Mouse (Mus musculus) 416B (cell line): ENCODE data around the gene Gatm.

Source experiments
- DNase-seq: peaks from one replicate; pipeline ENCODE4 v3.0.0; 2011; ENCODE audit warnings: low read depth

Gene Gatm

DNA sequence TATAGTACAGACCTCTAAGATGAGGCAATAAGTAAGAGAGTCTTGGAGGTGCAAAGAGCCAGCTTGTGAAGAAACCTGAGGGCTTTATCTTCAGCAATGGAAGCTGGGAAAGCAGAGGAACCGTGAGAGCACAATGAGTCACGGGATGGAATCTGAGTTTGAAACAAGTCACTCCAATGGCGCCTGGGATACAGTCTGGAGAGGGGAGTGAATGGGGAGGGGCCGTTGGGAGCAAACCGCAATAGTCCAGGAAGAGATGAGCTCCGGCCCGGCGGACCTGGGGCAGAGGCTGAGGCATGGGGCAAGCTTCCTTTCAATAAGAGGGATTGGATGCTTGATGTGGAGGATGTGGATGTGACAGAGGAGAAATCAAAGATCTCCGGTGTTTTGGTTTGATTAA lies 2.3 kb downstream of the Gatm start:
- DNase-seq, result no peak

DNA sequence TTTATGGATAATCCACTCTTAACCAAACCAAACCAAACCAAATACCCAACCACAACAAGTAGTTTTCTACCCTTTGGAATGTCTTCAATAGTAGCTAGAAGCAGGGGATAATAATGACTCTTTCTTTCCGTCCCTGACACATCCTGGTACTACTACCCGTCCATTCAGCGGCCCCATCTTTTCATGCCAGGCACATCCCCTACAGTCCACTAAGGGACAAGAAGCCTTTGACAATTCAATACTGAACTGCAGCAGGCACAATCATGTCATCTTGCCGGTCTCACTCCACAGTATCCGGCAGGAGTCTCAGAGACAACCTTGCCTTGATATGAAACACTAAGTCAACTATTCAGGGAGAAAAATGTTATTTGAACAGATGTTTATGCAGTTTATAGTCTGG lies 5.3 kb downstream of the Gatm start:
- no peak for DNase-seq

DNA sequence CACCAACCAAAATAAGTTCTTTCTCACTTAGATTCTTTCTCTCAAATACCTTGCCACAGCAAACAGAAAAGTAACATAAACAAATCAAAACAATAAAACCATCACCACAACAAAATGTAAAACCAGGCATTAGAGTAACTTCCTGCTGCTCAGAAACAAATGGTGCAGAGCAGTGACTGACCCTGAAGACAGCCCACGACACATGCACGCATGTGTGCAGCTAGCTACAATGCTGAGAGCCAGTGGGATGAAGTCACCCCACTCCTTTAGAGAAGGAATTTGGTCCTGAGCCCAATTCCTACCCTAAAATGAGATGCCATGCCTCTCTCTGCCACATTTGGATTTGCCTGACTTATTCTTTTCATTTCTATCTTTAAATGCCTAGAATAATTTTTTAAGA lies 9.7 kb downstream of the Gatm start:
- DNase-seq, result no peak

DNA sequence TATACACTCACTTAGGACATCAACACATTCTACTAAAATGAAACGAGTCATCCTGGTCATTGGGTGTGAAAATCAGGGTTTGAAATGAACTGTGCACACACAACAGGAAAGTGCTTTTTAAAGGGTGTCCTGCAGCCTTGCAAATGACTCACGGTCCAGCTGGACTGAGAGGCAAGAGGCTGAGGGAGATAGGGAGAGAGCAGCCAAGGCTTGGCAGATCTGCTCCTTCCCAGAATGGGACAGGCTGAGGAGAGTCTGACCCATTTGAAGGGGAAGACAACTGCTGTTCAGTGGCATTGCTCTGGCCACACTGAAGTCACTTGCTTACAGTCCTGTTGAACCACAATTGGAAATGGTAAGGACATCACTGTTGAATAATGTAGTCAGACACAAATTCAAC lies 11.4 kb downstream of the Gatm start:
- no peak for DNase-seq

DNA sequence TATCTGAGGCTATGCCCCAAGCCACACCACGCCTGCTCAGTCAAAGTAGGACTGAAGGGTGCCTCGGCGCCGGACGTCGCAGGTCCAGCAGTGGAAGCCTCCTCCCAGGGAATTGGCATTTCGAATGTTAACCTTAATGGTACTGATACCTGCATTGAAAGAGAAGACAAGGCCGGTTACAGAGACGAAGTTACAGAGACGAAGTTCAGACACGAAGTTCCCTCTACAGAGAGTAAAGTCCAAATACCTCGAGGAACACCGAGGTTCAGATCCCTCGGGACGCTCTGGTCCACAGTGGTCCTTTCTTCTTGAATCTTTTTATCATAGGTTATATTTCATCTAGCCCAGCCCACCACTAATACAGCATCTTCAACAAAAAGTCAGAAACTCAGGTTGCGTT lies 15.6 kb downstream of the Gatm start:
- DNase-seq, result no peak

DNA sequence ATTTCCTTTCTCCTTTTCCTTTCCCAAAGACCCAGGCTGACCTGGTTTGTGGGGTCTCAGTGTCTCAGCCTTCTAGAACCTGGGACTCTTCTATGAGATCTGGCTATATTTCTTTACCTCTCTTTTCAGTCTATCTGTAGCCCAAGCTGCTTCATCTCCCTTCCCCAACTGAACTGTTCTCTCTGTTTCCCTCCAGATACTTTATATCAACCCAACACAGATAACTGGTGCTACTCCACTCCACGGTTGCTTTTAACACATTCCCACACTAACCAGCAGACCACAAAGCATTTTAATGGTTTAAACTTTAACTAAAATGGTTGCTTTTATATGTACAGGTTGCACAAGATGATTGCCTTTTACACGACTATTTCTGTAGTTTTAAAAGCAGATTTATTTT lies 19.9 kb downstream of the Gatm start:
- DNase-seq, result no peak

DNA sequence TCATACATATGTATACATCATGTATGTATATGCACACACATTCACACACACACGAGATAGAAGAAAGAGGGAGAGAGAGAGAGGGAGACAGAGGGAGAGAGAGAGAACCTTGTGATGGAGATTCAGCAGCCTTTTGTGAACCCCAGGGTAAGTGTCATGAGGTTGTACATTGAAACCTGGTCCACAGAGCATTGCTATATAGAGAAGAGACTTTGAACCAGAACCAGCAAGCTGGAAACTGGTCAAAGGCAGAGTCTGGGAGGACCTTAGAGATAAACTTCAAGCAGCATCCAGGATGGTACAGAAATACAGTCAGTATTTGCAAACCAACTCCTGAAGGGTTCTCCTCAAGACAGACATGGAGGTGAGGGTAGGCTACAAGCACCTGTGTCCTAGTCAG lies 20.8 kb downstream of the Gatm start:
- no peak for DNase-seq

DNA sequence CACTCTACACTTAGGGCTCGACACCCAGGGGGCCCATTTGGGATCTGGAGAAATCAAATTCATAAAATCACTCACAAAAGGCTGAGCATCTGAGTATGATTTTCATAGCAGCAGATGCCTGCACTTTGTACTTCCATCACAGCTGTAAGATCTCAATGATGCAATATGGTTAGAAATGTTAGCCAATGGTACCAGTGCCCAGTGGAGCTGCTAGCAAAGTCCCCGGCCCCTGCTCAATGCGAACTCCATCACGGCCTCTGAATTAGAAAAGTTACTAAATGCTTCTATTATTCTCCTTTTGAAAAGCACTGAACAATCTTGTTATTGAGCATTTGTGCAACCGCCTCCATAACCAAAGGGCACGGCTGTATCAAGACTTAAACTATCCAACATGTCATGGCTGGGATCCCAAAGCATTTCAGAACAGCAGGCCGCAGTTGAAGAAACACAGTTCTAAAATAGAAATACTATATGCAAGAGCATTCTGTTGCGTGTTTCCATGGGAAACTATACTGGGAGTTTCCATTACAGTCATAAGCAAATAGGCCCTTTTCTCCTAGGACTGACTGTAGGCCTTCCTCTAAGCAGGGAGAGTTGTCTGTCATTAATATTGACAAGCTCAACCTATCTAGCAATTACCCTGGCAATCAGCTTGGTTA lies 23.1 kb downstream of the Gatm start:
- DNase-seq, result no peak

DNA sequence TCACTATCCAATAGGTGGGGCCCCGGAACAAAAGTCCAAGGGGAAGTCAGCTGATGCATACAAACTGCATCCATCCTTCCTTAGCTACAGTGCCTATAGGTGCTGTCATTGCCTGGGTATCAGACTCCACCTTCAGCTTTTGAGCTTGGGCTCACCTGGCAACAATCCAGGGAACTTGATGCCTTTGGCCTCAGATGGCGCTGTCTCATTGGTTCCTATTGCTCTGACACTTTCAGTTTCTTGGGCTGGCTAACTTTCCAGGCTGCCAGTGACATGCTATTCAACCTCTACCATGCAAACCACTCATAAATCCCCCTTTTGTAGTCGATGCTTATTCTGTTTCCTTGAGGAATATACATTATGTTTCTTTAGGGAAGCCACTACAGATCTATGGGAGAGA lies 24.8 kb downstream of the Gatm start:
- peak; percentile 29 for DNase-seq

DNA sequence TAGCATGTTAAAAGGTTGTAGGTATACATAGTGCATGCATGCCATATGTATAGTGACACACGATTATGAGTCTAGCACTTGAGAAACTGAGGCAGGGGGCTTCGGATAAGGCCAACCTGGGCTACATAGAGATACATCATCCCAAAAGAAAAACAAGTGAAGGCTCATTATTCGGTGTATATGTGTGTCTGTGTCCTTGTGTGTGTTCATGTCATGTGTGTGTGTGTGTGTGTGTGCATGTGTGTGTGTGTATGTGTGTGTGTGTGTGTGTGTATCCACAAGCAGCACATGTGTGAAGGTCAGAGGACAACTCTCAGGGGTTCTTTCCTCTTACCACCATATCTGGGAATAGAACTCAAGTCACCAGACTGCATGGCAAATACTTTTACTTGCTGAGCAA lies 28.8 kb downstream of the Gatm start:
- no peak for DNase-seq

DNA sequence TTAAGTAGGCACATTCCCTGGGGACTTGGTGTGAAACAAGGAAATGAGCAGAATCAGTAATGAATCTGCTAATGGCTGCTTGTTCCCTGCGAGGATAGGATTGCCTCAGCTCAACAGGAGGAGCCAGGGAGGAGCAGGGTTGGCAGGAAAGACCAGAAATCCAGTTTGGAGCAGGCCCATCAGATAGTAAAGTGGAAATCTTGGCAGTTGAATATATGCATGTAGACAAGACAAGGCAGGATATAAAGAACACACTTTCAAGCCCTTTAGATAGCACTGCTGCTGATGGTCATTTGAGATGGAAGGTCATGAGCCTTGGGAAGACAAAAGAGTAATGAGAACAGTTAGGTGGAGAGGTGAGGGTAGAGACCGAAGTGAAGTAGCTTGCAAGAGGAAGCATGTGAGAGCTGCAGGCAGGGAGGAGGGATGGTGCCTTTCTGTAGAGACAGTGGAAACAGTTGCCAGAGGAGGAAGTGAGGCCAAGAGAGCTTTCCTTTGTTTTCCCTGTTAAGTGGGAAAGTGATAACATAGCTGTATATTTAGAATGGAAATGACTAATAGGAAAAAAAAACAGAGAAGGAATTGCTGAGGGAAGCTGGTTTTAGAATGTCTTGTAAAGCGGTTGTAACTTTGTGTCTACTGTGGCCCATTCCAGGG lies 29.6 kb downstream of the Gatm start:
- no peak for DNase-seq

DNA sequence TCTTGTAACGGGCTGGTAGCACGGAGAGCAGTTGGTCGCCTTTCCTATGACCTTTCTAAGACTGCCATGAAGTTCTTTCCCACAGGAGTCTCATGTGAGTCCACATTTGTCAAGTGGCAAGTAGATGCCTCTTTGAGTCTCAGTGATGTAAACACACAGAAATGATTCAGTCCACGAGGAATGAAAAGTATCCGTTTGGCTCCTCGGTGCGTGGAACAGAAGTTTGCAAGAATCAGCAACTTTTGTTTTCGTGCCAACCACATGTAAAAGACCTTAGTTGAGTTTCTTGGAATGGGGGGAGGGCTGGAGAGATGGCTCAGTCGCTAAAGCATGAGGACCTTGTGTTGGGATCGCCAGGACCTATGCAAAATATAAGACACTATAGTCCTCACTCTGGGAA lies 30.7 kb downstream of the Gatm start:
- DNase-seq, result no peak

DNA sequence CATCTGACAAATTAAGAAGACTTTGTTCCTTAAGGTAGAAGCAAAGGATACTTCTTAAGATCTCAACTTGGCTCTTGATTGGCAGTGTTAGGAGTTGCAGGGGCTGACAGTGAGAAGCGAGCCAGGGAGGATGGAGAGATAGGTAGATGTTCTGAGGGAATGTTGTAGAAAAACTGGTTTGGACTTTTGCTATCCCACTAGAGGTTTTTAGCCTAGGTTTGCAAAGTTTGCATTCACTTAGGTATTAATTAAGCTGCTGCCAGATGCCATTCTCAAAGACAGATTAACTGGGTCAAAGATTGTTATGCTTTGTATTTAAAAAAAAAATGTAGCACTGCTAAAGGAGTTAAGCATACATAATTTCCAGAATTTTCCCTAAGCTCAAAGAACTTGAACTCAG lies 33.8 kb downstream of the Gatm start:
- DNase-seq, result no peak

DNA sequence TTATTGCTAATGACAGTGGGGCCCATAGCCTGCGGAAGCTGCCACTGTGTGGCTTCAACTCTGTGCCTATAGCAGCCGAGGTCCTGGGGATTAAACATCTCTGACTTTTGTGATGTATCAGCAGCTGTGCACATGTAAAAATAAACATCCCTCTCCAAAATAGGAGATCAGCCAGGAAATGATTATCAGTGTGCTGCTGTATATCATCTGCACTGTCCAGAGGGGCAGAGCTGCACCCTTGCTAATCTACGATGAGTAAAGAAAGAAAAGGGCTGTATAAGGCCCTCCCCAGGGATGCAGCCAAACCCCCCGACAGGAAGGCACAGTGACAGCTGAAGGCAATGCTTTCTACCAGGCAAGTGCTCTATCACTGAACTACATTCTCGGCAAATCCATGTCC lies 34.8 kb downstream of the Gatm start:
- no peak for DNase-seq

DNA sequence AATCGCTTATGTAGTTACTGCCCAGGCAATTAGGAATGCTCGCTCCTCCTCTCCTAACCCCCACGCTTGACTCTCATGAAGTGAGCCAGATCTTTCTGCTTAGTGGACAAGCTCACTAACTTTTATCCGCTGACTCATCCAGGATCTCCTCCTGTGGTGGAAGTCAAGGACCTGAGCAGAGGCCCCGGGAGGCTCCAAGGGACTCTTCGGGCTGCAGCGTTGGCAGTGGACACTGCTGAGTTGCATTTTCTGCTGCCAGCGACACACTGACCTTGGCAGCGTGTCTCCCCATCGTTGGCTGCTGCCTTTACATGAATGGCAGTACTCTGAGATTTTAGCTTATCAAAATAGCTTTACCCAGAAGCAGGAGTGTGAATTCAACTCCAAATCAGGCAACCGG lies 35.6 kb downstream of the Gatm start:
- DNase-seq, result no peak

DNA sequence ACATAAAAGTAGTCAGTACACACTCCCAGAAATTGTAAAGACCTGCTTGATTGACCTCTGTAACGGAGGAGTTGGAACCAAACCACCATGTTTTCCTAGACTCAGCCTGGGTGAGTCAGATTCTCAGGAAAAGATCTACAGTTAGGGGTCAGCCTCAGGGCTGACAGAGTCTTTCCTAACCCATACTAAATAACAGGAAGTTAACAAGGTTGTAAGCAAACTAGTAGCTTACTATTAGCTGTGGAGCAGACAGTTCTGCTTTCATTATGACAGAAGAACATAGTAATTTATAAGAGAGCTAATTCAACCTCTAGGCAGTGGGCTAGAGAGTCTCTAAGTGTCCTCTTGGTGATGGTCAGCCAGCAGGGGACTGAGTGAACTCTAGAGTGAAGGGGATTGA lies 38.7 kb downstream of the Gatm start:
- DNase-seq, result peak; percentile 69

DNA sequence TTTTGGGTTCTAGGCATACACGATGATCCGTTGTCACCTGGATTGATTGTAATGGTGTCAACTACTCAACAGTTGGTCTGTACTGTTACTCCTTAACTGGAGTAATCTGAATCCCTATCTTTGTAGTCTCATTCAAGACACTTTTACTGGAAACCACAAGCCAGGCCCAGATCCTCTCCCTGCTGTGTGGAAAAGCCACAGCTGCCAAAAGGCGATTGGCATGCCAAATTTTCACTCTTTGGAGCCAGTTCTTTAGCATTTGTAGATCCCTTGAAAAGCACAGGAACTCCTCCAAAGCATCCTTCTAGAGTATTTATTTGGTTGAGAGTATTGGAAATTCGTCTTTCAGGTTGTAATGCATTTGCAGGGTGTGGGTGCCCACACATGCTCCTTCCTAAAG lies 39.8 kb downstream of the Gatm start:
- no peak for DNase-seq

DNA sequence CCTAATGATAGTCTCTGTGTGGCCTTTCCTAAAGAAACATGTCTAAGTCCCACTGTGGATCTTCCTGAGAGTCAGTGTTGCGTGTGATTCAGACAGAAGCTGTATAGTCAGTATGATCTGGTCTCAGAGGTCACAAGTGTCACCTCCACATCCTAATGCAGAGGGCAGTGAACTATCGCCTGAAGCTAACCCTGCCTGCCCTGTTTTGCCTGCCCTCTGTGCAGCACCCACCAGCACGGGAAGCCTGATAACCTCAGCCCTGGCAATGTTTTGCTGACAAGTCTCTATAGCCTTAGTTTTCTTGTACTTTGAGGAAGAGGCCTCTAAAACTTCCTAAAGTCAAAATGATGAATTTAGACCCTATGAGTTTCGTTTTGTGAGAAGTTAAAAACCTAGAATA lies 40.7 kb downstream of the Gatm start:
- no peak for DNase-seq

DNA sequence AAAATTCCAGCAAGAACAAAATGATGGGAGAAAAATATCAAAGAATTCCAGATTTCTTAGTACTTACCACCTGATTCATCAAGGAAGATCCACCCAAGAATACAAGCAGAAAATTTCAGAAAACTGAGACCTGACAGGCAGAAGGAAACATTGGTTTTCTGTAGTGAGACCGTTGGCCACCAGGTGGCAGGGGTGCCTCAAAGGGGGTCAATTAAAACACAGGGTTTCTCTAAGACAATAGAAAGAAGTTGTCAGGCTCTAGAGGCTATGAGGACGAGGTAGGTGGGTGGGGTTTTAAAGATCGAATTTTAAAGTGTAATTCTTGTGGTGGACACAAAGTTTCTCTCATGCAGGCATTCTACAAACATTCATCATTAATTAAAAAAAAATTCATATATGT lies 41.7 kb downstream of the Gatm start:
- DNase-seq, result peak; percentile 67

DNA sequence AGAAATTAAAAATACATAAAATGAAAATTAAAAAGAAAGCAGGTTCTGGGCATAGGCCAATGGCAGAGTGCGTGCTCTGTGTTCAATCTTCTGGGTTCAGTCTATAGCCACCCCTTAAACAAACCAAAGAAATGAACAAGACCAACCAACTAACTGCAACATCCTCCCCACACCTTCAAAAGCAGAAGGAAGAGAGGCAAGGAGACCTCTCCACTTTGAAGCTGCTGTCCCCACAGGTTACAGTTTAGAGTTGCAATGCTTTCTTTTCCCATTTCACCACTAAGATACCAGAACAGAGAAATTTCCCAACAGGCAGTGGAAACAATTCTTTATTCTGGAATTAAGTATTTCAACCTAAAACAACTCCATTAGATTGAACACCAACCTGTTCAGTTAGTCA lies 48.9 kb downstream of the Gatm start:
- DNase-seq, result peak; percentile 61

DNA sequence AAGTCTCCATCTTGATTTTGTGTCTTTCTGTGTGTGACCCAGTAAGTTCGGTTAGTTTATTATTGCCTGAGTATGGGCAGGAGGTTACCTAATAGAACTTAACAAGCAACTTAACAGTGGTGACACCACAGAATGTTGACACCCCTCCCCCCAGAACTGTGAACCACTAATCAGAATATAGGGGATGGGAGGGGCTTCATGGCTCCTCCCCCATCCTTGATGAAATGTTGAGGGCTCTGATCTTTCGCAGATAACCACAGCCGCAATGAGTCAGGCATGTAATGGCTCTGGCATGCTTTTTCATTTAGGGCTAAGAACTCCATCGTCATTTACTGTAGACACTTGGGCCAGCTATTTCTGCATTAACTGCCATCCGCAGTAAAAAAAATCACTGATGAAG lies 49.9 kb downstream of the Gatm start:
- peak; percentile 93 for DNase-seq

DNA sequence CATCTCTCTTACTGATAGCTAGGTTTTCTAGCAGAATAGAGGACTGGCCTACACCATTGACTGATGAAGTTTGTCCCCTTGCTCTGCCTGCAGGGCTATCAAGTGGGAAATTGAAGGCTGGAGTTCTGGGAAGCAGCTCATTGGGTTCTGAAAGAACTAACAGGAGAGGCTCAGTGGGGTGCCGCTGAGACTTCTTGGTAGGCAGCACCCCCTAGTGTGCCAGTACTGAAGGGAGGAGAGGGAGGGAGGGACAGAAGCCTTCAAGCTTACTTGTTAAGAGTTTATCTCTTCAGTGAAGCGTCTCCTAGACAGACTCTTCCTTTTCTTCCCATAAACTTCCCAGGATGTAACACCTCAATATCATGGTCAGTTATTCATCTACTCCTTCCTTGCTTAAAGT lies 52.8 kb downstream of the Gatm start:
- DNase-seq, result peak; percentile 63
